Mouse (Mus musculus) kidney, adult 9 months (tissue): ENCODE results near the gene Zfp580.
"Not testable (repeated sequence)": the region's sequence is repeated elsewhere in the genome, so short reads cannot be mapped to it uniquely, and the experiment has no call there.

ENCODE experiments used
- DNase-seq: peaks from one replicate; pipeline ENCODE4 v3.0.0; 2022

Zfp580 gene

GRCm38 (mm10) chr7:5051193-5052192 lies at the start of gene Zfp580:
Gene Zfp580, plus strand, starts transcription at chr7:5051538.
- peak; percentile 72 for DNase-seq

DNA sequence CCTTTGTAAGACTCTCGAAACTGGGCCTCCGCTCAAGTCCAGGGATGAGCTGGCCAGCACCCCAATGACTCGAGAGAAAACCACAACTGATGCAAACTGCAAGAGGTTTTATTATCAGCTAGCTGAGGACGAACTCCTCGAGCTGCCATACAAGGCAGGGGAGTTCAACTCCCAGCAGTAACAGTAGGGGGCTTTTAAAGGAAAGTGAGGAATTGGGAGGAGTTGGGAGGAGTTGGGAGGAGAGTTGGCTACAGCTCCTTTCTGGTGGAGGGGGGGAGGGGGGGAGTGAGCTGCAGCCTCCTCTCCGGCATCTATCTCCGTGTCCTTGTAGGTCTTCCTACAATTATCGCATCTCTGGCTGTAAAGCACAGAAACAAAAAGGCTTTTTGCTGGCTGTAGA lies 48.5 kb upstream of the Zfp580 start:
- DNase-seq, result not testable (repeated sequence)

GRCm38 (mm10) chr7:5008229-5008628 lies 43.1 kb upstream of the Zfp580 start:
- DNase-seq, result no peak

GRCm38 (mm10) chr7:5012681-5013513 lies 38.4 kb upstream of the Zfp580 start:
- no peak for DNase-seq

- peak; percentile 99 for DNase-seq
Observed at GRCm38 (mm10) chr7:5014251-5015117, 36.9 kb upstream of the Zfp580 start, which contains the start of the genes Zfp524 and Fiz1. Gene Zfp524, plus strand, starts transcription at chr7:5014415. Gene Fiz1, minus strand, starts transcription at chr7:5014697.

GRCm38 (mm10) chr7:5015118-5016001 lies 36.0 kb upstream of the Zfp580 start, which contains the start of gene Gm44973:
Gene Gm44973, plus strand, starts transcription at chr7:5015496.
- DNase-seq, result peak; percentile 97

GRCm38 (mm10) chr7:5016057-5016456 lies 35.3 kb upstream of the Zfp580 start:
- DNase-seq, result peak; percentile 61

GRCm38 (mm10) chr7:5016920-5017319 lies 34.4 kb upstream of the Zfp580 start:
- DNase-seq, result no peak

- peak; percentile 32 for DNase-seq
Observed at GRCm38 (mm10) chr7:5017352-5017751, 34.0 kb upstream of the Zfp580 start.

- DNase-seq, result no peak
Observed at GRCm38 (mm10) chr7:5017931-5018330, 33.4 kb upstream of the Zfp580 start.

DNA sequence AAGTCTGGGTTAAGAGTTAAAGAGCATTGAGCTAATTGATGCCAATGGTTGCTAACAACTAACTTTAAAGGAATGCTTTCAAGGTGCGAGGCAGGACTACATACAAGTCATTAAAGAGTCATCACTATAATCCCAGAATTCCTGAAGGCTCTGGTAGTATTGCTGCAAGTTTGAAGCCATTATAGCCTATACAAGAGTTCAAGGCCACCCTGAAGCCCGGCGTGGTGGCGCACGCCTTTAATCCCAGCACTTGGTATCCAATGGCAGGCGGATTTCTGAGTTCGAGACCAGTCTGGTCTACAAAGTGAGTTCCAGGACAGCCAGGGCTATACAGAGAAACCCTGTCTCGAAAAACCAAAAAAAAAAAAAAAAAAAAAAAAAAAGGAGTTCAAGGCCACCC lies 31.8 kb upstream of the Zfp580 start:
- peak; percentile 31 for DNase-seq

- peak; percentile 99 for DNase-seq
Observed at GRCm38 (mm10) chr7:5020000-5020681, 31.2 kb upstream of the Zfp580 start, which contains the start of the genes Zfp865 and Ccdc106. Gene Zfp865, plus strand, starts transcription at chr7:5020376. Gene Ccdc106, plus strand, starts transcription at chr7:5020553.

- peak; percentile 39 for DNase-seq
Observed at GRCm38 (mm10) chr7:5020685-5021084, 30.7 kb upstream of the Zfp580 start.

- DNase-seq, result no peak
Observed at GRCm38 (mm10) chr7:5021197-5021596, 30.1 kb upstream of the Zfp580 start.

- DNase-seq, result no peak
Observed at GRCm38 (mm10) chr7:5029543-5029942, 21.8 kb upstream of the Zfp580 start.

DNA sequence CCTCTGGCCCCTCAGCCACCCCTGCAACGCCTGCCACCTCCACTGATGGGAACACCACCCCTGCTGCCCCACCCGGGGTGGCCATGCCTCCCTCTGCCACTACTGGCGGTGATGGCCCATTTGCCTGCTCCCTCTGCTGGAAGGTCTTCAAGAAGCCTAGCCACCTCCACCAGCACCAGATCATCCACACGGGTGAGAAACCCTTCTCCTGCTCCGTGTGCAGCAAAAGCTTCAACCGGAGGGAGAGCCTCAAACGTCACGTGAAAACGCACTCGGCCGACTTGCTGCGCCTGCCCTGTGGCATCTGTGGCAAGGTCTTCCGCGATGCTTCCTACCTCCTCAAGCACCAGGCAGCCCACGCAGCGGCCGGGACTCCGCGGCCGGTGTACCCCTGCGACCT lies 21.4 kb upstream of the Zfp580 start:
- no peak for DNase-seq

- no peak for DNase-seq
Observed at GRCm38 (mm10) chr7:5030554-5031275, 20.6 kb upstream of the Zfp580 start.

DNA sequence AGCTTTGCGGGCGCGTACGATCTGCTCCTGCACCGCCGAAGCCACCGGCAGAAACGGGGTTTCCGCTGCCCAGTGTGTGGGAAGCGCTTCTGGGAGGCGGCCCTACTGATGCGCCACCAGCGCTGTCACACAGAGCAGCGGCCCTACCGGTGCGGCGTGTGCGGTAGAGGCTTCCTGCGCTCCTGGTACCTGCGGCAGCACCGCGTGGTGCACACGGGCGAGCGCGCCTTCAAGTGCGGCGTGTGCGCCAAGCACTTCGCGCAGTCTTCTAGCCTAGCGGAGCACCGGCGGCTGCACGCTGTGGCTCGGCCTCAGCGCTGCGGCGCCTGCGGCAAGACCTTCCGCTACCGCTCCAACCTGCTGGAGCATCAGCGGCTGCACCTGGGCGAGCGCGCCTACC lies 19.8 kb upstream of the Zfp580 start:
- no peak for DNase-seq

- DNase-seq, result no peak
Observed at GRCm38 (mm10) chr7:5033818-5034217, 17.5 kb upstream of the Zfp580 start, which contains the start of gene 4632433K11Rik. Gene 4632433K11Rik, plus strand, starts transcription at chr7:5034118.

DNA sequence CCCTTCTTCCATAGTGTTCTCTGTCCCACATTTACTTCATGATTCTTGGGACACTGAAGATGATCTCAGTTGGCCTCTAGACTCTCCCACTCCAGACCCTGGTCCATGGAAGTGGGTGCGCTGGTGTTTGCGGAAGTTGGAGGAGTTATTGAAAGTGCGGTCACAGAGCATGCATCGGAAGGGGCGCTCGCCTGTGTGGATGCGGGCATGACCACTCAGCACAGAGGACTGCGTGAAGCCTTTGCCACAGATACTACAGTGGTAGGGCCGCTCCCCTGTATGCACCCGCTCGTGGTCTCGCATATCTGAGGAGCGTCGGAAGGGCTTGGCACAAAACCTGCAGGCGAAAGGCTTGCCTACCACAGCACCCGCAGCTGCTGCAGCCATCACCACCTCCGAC lies 15.7 kb upstream of the Zfp580 start:
- DNase-seq, result no peak
